Mouse (Mus musculus) layer of hippocampus, adult 2 months (tissue): Measurements from ENCODE around the gene Vti1a. TPM values are rescaled to one million over a fixed set of nuclear protein-coding genes. Genes with fewer than 3 reads are reported as not detected.

Source experiments
- DNase-seq, 2 experiments: peaks; one replicate each; pipeline ENCODE4 v3.0.0; 2022; ENCODE audit warnings: low spot score in 2 of 2
- H3K27ac ChIP-seq: fragments of 200-600 bp; 2 replicates; pipeline ENCODE4 v1.8.1; 2022
- H3K4me3 ChIP-seq: fragments of 200-600 bp; 2 replicates; pipeline ENCODE4 v1.8.1; 2022; ENCODE audit warnings: mild to moderate bottlenecking
- CTCF ChIP-seq: fragments of 200-600 bp; conservative IDR thresholded peaks from 2 replicates; pipeline ENCODE4 v1.8.1; 2022; ENCODE audit warnings: antibody characterized with exemption, mild to moderate bottlenecking, moderate library complexity
- long read RNA-seq, 2 experiments: library from polyadenylated mRNA; stranded (forward); transcript quantifications; one replicate each; pipeline ENCODE4 v2.0.0; 2021; ENCODE audit warnings: borderline mapping rate in 2 of 2
- total RNA-seq, 2 experiments: library from RNA; stranded (reverse); gene quantifications; 2 replicates each; pipeline ENCODE4 v1.2.3; 2021

The Vti1a gene
- 10 to 100 TPM; 57.6 to 60.4 TPM for total RNA-seq
- long read RNA-seq, experiment 1, full-length matches to known transcripts = 17 of 54 reads
- long read RNA-seq, experiment 1, partial matches to known transcripts = 21 of 54 reads
- long read RNA-seq, experiment 1, other reads (novel, unspliced or antisense) = 16 of 54 reads
- long read RNA-seq, experiment 2, full-length matches to known transcripts = 25 of 73 reads
- long read RNA-seq, experiment 2, partial matches to known transcripts = 6 of 73 reads
- long read RNA-seq, experiment 2, other reads (novel, unspliced or antisense) = 42 of 73 reads

GRCm38 (mm10) chr19:55316109-55316714 lies at the start of gene Vti1a:
Gene Vti1a (plus strand): TSS chr19:55316295.
- DNase-seq = peak; percentile 82 to 86
- Histone ChIP-seq H3K4me3 (peak within 1 kb of the TSS; percentile 85), H3K27ac (peak within 1 kb of the TSS; percentile 94)
- peak; percentile 77 for TF ChIP-seq CTCF

GRCm38 (mm10) chr19:55266786-55267185 lies 49.3 kb upstream of the Vti1a start:
- no peak for TF ChIP-seq CTCF
- H3K4me3 ChIP-seq = no peak overlapping the region
- no peak overlapping the region for H3K27ac ChIP-seq
- DNase-seq = no peak

GRCm38 (mm10) chr19:55268150-55268549 lies 47.9 kb upstream of the Vti1a start:
- no peak for TF ChIP-seq CTCF
- DNase-seq = no peak
- no peak overlapping the region for H3K4me3 ChIP-seq
- no peak overlapping the region for H3K27ac ChIP-seq

GRCm38 (mm10) chr19:55269051-55269450 lies 47.0 kb upstream of the Vti1a start:
- TF ChIP-seq CTCF = no peak
- no peak overlapping the region for H3K4me3 ChIP-seq

GRCm38 (mm10) chr19:55271448-55271847 lies 44.6 kb upstream of the Vti1a start:
- no peak for TF ChIP-seq CTCF
- Histone ChIP-seq H3K4me3 (no peak overlapping the region), H3K27ac (no peak overlapping the region)
- no peak for DNase-seq

More at GRCm38 (mm10) chr19:55269051-55269450, 47.0 kb upstream of the Vti1a start:
- H3K27ac ChIP-seq = no peak overlapping the region
- DNase-seq = no peak

- Histone ChIP-seq H3K27ac (no peak overlapping the region), H3K4me3 (no peak overlapping the region)
- TF ChIP-seq CTCF = no peak
- DNase-seq = no peak
These were observed 42.8 kb upstream of the Vti1a start for GRCm38 (mm10) chr19:55273340-55273739.

GRCm38 (mm10) chr19:55276100-55276499 lies 40.0 kb upstream of the Vti1a start:
- DNase-seq = no peak
- H3K4me3 ChIP-seq = no peak overlapping the region
- TF ChIP-seq CTCF = no peak
- no peak overlapping the region for H3K27ac ChIP-seq

- no peak overlapping the region for H3K4me3 ChIP-seq
- no peak for DNase-seq
- no peak for TF ChIP-seq CTCF
- H3K27ac ChIP-seq = no peak overlapping the region
These were observed 39.3 kb upstream of the Vti1a start for GRCm38 (mm10) chr19:55276770-55277169.

GRCm38 (mm10) chr19:55284093-55284492 lies 32.0 kb upstream of the Vti1a start:
- no peak overlapping the region for H3K27ac ChIP-seq
- TF ChIP-seq CTCF = no peak
- no peak for DNase-seq
- no peak overlapping the region for H3K4me3 ChIP-seq

- no peak for TF ChIP-seq CTCF
- H3K27ac ChIP-seq = no peak overlapping the region
- no peak for DNase-seq
- H3K4me3 ChIP-seq = no peak overlapping the region
These were observed 30.1 kb upstream of the Vti1a start for GRCm38 (mm10) chr19:55286034-55286433.

GRCm38 (mm10) chr19:55288974-55289373 lies 27.1 kb upstream of the Vti1a start:
- no peak overlapping the region for H3K4me3 ChIP-seq
- DNase-seq = no peak
- TF ChIP-seq CTCF = no peak
- no peak overlapping the region for H3K27ac ChIP-seq

GRCm38 (mm10) chr19:55290621-55291270 lies 25.3 kb upstream of the Vti1a start:
- no peak overlapping the region for H3K4me3 ChIP-seq
- no peak overlapping the region for H3K27ac ChIP-seq
- TF ChIP-seq CTCF = no peak
- DNase-seq = no peak

GRCm38 (mm10) chr19:55292210-55292850 lies 23.8 kb upstream of the Vti1a start:
- no peak overlapping the region for H3K27ac ChIP-seq
- DNase-seq = no peak
- H3K4me3 ChIP-seq = no peak overlapping the region
- no peak for TF ChIP-seq CTCF
